Mouse (Mus musculus) liver, embryonic 14.5 days (tissue): ENCODE results near the gene Rd3l. TPM values are rescaled to one million over a fixed set of nuclear protein-coding genes. Genes with fewer than 3 reads are reported as not detected.

Experiments used
- ATAC-seq: fragments of 200-750 bp; cut with Nextera tagmentation; 2 replicates; pipeline ENCODE4 v1.8.0; 2017; ENCODE audit warnings: moderate number of reproducible peaks, mild to moderate bottlenecking, moderate library complexity; ENCODE audit not compliant: insufficient read depth
- DNase-seq, 3 experiments: peaks; one replicate each; pipeline ENCODE4 v3.0.0-alpha.2; 2012 to 2013; ENCODE audit warnings: low read depth in 3 of 3, low spot score in 3 of 3
- H3K27ac ChIP-seq: fragments of 300-500 bp; sonication (generic); 2 replicates; pipeline ENCODE4 v1.5.1; 2014; ENCODE audit warnings: moderate library complexity, mild to moderate bottlenecking, control low read depth, inconsistent platforms
- H3K27me3 ChIP-seq: fragments of 300-500 bp; sonication (generic); 2 replicates; pipeline ENCODE4 v1.6.1; 2014; ENCODE audit warnings: mild to moderate bottlenecking, low read length, moderate library complexity; ENCODE audit not compliant: control insufficient read depth, insufficient read depth
- H3K36me3 ChIP-seq: fragments of 300-500 bp; sonication (generic); replicated peaks from 2 replicates; pipeline ENCODE4 v1.6.1; 2014; ENCODE audit warnings: low read depth; ENCODE audit not compliant: control insufficient read depth, insufficient read depth
- H3K4me1 ChIP-seq, 2 experiments: fragments of 200-500 bp in 1 of 2; fragments of 300-500 bp in 1 of 2; sonication (generic) in 1 of 2; replicated peaks; 2 replicates each; pipeline ENCODE4 v1.6.1; 2012 to 2014; ENCODE audit warnings: antibody characterized with exemption in 1 of 2, inconsistent platforms in 1 of 2, low read length in 1 of 2; ENCODE audit not compliant: control insufficient read depth in 2 of 2, insufficient read depth in 2 of 2
- H3K4me2 ChIP-seq: fragments of 300-500 bp; sonication (generic); 2 replicates; pipeline ENCODE4 v1.6.1; 2014; ENCODE audit warnings: low read depth, mild to moderate bottlenecking, control low read depth, moderate library complexity
- H3K4me3 ChIP-seq, 2 experiments: fragments of 200-500 bp in 1 of 2; fragments of 300-500 bp in 1 of 2; sonication (generic) in 1 of 2; 2 replicates each; pipeline ENCODE4 v1.5.1; 2012 to 2014; ENCODE audit warnings: low read depth in 2 of 2, low read length in 2 of 2, mild to moderate bottlenecking in 2 of 2, control low read depth in 1 of 2, inconsistent platforms in 1 of 2, moderate library complexity in 1 of 2; ENCODE audit not compliant: insufficient read depth in 1 of 2
- H3K9ac ChIP-seq: fragments of 300-500 bp; sonication (generic); replicated peaks from 2 replicates; pipeline ENCODE4 v1.6.1; 2014; ENCODE audit warnings: mild to moderate bottlenecking, control low read depth, moderate library complexity
- H3K9me3 ChIP-seq: fragments of 300-500 bp; sonication (generic); 2 replicates; pipeline ENCODE4 v1.6.1; 2016; ENCODE audit warnings: low read length, mixed read lengths; ENCODE audit not compliant: control insufficient read depth
- CTCF ChIP-seq: IDR thresholded peaks from 2 replicates; pipeline ENCODE4 v1.5.1; 2016; ENCODE audit warnings: antibody characterized with exemption, low read depth, control low read depth
- EP300 ChIP-seq: IDR thresholded peaks from 2 replicates; pipeline ENCODE4 v1.6.1; 2016; ENCODE audit warnings: antibody characterized with exemption, low read depth
- WGBS: fragments of 180-500 bp; shearing (Covaris S2); extraction: QIAGEN DNeasy Blood & Tissue Kit; methylation state at CpG from one replicate; pipeline ENCODE4 v1.1.7; 2014; ENCODE audit not compliant: insufficient replicate concordance; 5-methylcytosine and 5-hydroxymethylcytosine counted together
- polyA plus RNA-seq, 2 experiments: library from polyadenylated mRNA; depleted of rRNA in 1 of 2; stranded (reverse) in 1 of 2; unstranded in 1 of 2; fragments of >200 nt; fragmentation: Nextera tagmentation in 1 of 2; extraction: Ambion mirVana in 1 of 2; gene quantifications; 2 replicates each; pipeline versions ENCODE4 v1.2.1 to v1.2.3; 2012 to 2014

The Rd3l gene
- polyA plus RNA-seq (2012; rRNA removed), result not detected in 2 replicates
- polyA plus RNA-seq (2014; fragmentation: Nextera tagmentation; extraction: Ambion mirVana), result not detected in 2 replicates

GRCm38 (mm10) chr12:111980887-111981367 lies at the start of gene Rd3l:
Gene Rd3l, minus strand, starts transcription at chr12:111981317.
- no peak within 1 kb of the TSS for H3K9ac ChIP-seq
- H3K4me1 ChIP-seq, result no peaks in the 10 kb centered on the region
- TF ChIP-seq CTCF, result no peak
- TF ChIP-seq EP300, result no peak
- H3K36me3 ChIP-seq, result no peaks in the 10 kb centered on the region
- ATAC-seq, result no peak
- H3K9me3 ChIP-seq, result no peaks in the 10 kb centered on the region
- no peak within 1 kb of the TSS for H3K4me2 ChIP-seq
- DNase-seq, result no peak
- H3K27me3 ChIP-seq, result no peaks in the 10 kb centered on the region
- no peak within 1 kb of the TSS for H3K27ac ChIP-seq
- no peak within 1 kb of the TSS for H3K4me3 ChIP-seq
- WGBS, result 67% methylated on average over 6 of the region's 6 CpGs

DNA sequence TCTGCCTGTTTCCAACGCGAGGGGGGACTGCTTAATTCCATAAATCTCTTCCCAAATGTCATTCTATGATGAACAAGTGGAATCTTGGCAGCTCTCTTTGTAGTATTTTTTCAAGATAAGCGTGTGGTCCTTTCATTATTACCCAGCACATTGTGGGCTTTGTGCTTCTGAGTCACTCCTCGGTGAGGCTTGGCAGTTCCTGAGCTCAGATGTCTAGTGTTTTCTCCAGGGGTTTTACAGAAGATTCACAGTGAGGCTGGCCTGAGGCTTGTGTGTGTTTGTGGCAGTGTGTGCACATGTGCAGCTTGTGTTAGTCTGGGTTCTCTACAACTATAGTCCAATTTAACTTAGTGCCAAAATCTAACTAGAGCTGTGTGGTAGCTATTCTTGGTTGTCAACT lies 46.3 kb upstream of the Rd3l start:
- Histone ChIP-seq H3K27ac (no peak overlapping the region), H3K9me3 (no peaks in the 10 kb centered on the region), H3K4me2 (no peak overlapping the region), H3K36me3 (no peaks in the 10 kb centered on the region), H3K4me3 (no peak overlapping the region), H3K9ac (no peak overlapping the region), H3K4me1 (no peaks in the 10 kb centered on the region), H3K27me3 (no peaks in the 10 kb centered on the region)
- TF ChIP-seq CTCF, result no peak
- no peak for TF ChIP-seq EP300
- 63% methylated on average over 4 of the region's 4 CpGs for WGBS
- DNase-seq (no peak), ATAC-seq (no peak)

- H3K36me3 ChIP-seq, result no peaks in the 10 kb centered on the region
- H3K4me2 ChIP-seq, result no peak overlapping the region
- no peak overlapping the region for H3K4me3 ChIP-seq
- peaks cover 2% of the 10 kb centered on the region; the same call in 1 of the 2 replicates for H3K9me3 ChIP-seq
- no peak overlapping the region for H3K27ac ChIP-seq
- H3K9ac ChIP-seq, result no peak overlapping the region
- 65% methylated on average over 14 of the region's 14 CpGs for WGBS
- TF ChIP-seq EP300, result no peak
- no peak for TF ChIP-seq CTCF
- no peaks in the 10 kb centered on the region for H3K4me1 ChIP-seq
- H3K27me3 ChIP-seq, result no peaks in the 10 kb centered on the region
- DNase-seq, result no peak
- ATAC-seq, result no peak
Observed at GRCm38 (mm10) chr12:112025907-112026645, 45.0 kb upstream of the Rd3l start.

- no peak for ATAC-seq
- DNase-seq, result no peak
- Histone ChIP-seq H3K4me1 (no peaks in the 10 kb centered on the region), H3K4me3 (no peak overlapping the region), H3K27ac (no peak overlapping the region), H3K9me3 (peaks cover 2% of the 10 kb centered on the region; the same call in 1 of the 2 replicates), H3K9ac (no peak overlapping the region), H3K27me3 (no peaks in the 10 kb centered on the region), H3K4me2 (no peak overlapping the region), H3K36me3 (no peaks in the 10 kb centered on the region)
- TF ChIP-seq CTCF, result no peak
- WGBS, result 74% methylated on average over 13 of the region's 13 CpGs
Observed at GRCm38 (mm10) chr12:112025457-112025856, 44.3 kb upstream of the Rd3l start.

- no peak overlapping the region for H3K4me3 ChIP-seq
- no peaks in the 10 kb centered on the region for H3K36me3 ChIP-seq
- H3K27me3 ChIP-seq, result no peaks in the 10 kb centered on the region
- no peaks in the 10 kb centered on the region for H3K4me1 ChIP-seq
- H3K9ac ChIP-seq, result no peak overlapping the region
- H3K4me2 ChIP-seq, result no peak overlapping the region
- peaks cover 2% of the 10 kb centered on the region; the same call in 1 of the 2 replicates for H3K9me3 ChIP-seq
- TF ChIP-seq CTCF (no peak), EP300 (no peak)
- 71% methylated on average over 17 of the region's 17 CpGs for WGBS
- DNase-seq, result no peak
- ATAC-seq, result no peak
- H3K27ac ChIP-seq, result no peak overlapping the region
Observed at GRCm38 (mm10) chr12:112024581-112025310, 43.6 kb upstream of the Rd3l start.
